Mouse (Mus musculus) limb, embryonic 12.5 days (tissue): Measurements from ENCODE around the gene Chmp6. TPM values are rescaled to one million over a fixed set of nuclear protein-coding genes. Genes with fewer than 3 reads are reported as not detected.

Experiments
- ATAC-seq: fragments of 200-750 bp; cut with Nextera tagmentation; 2 replicates; pipeline ENCODE4 v1.8.0; 2017; ENCODE audit warnings: low read depth, moderate TSS enrichment; ENCODE audit not compliant: insufficient number of reproducible peaks, insufficient read depth, low FRiP score, low TSS enrichment
- H3K27ac ChIP-seq: fragments of 300-500 bp; sonication (generic); 2 replicates; pipeline ENCODE4 v1.5.1; 2016; ENCODE audit warnings: mild to moderate bottlenecking, moderate library complexity
- H3K27me3 ChIP-seq: fragments of 300-500 bp; sonication (generic); 2 replicates; pipeline ENCODE4 v1.6.1; 2016; ENCODE audit warnings: mild to moderate bottlenecking, moderate library complexity
- H3K36me3 ChIP-seq: fragments of 300-500 bp; sonication (generic); 2 replicates; pipeline ENCODE4 v1.6.1; 2016; ENCODE audit warnings: mild to moderate bottlenecking, moderate library complexity
- H3K4me1 ChIP-seq: fragments of 300-500 bp; sonication (generic); replicated peaks from 2 replicates; pipeline ENCODE4 v1.6.1; 2016
- H3K4me2 ChIP-seq: fragments of 300-500 bp; sonication (generic); 2 replicates; pipeline ENCODE4 v1.6.1; 2016; ENCODE audit warnings: mild to moderate bottlenecking, moderate library complexity
- H3K4me3 ChIP-seq: fragments of 300-500 bp; sonication (generic); replicated peaks from 2 replicates; pipeline ENCODE4 v1.5.1; 2016; ENCODE audit warnings: mild to moderate bottlenecking
- H3K9ac ChIP-seq: fragments of 300-500 bp; sonication (generic); replicated peaks from 2 replicates; pipeline ENCODE4 v1.6.1; 2016; ENCODE audit warnings: mild to moderate bottlenecking, moderate library complexity
- H3K9me3 ChIP-seq: fragments of 300-500 bp; sonication (generic); 2 replicates; pipeline ENCODE4 v1.6.1; 2016; ENCODE audit warnings: mild to moderate bottlenecking, moderate library complexity
- WGBS: fragments of 180-500 bp; shearing (Covaris S2); methylation state at CpG from one replicate; pipeline ENCODE4 v1.1.7; 2016; 5-methylcytosine and 5-hydroxymethylcytosine counted together
- polyA plus RNA-seq: library from polyadenylated mRNA; unstranded; fragments of >200 nt; fragmentation: Nextera tagmentation; extraction: Ambion mirVana; gene quantifications from 2 replicates; pipeline ENCODE4 v1.2.1, GENCODE M21; 2016

The Chmp6 gene
- polyA plus RNA-seq, 1 experiment from 2014 or later = 115 TPM

GRCm38 (mm10) chr11:119959714-119960113, 46.5 kb downstream of the Chmp6 start:
- no peak overlapping the region for H3K9ac ChIP-seq
- 74% methylated on average over 4 of the region's 4 CpGs for WGBS
- no peak overlapping the region for H3K4me3 ChIP-seq
- H3K4me1 ChIP-seq = peaks cover 19% of the 10 kb centered on the region
- no peaks in the 10 kb centered on the region for H3K9me3 ChIP-seq
- ATAC-seq = no peak
- peaks cover 25% of the 10 kb centered on the region for H3K36me3 ChIP-seq
- H3K4me2 ChIP-seq = no peak overlapping the region
- no peaks in the 10 kb centered on the region for H3K27me3 ChIP-seq
- no peak overlapping the region for H3K27ac ChIP-seq

- ATAC-seq = no peak
- H3K9me3 ChIP-seq = no peaks in the 10 kb centered on the region
- 90% methylated on average over 6 of the region's 6 CpGs for WGBS
These were observed 47.4 kb downstream of the Chmp6 start for GRCm38 (mm10) chr11:119960671-119961070.

GRCm38 (mm10) chr11:119961511-119961910, 48.3 kb downstream of the Chmp6 start:
- H3K27me3 ChIP-seq = no peaks in the 10 kb centered on the region
- WGBS = 82% methylated on average over 3 of the region's 3 CpGs
- ATAC-seq = no peak

More at GRCm38 (mm10) chr11:119960671-119961070, 47.4 kb downstream of the Chmp6 start:
- Histone ChIP-seq H3K4me1 (peaks cover 17% of the 10 kb centered on the region), H3K9ac (no peak overlapping the region), H3K4me2 (no peak overlapping the region), H3K27me3 (no peaks in the 10 kb centered on the region), H3K27ac (no peak overlapping the region), H3K4me3 (no peak overlapping the region), H3K36me3 (peaks cover 32% of the 10 kb centered on the region)

DNA sequence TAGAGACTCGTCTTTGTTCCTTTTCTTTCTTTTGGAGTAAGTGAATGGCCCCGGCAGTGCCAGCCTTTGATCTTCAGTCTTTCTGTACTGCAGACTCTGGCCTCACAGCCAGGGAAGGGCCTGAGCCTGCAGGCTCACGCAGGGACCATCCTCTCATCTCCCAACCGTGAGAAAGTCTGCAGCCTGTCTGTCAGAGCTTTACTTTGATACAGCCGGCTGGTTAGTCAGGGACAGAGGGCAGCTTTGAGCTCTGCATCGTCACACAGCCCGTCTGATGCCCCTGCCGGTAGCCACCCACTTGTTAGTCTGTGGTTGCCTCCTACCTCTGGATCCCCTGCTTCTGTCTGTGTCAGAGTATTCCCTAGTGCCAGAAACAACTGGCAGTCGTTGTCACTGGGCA, 51.8 kb downstream of the Chmp6 start:
- no peak overlapping the region for H3K4me2 ChIP-seq
- no peaks in the 10 kb centered on the region for H3K9me3 ChIP-seq
- no peak overlapping the region for H3K9ac ChIP-seq
- no peak overlapping the region for H3K27ac ChIP-seq
- peaks cover 27% of the 10 kb centered on the region for H3K36me3 ChIP-seq
- 0 out of 2 replicates have a peak, but pooled peaks cover 7% of the 10 kb centered on the region for H3K4me1 ChIP-seq
- no peaks in the 10 kb centered on the region for H3K27me3 ChIP-seq
- no peak for ATAC-seq
- H3K4me3 ChIP-seq = no peak overlapping the region
- WGBS = 19% methylated on average over 9 of the region's 9 CpGs

More at GRCm38 (mm10) chr11:119961511-119961910, 48.3 kb downstream of the Chmp6 start:
- no peaks in the 10 kb centered on the region for H3K9me3 ChIP-seq
- no peak overlapping the region for H3K4me3 ChIP-seq
- H3K36me3 ChIP-seq = peaks cover 38% of the 10 kb centered on the region
- H3K9ac ChIP-seq = no peak overlapping the region
- H3K4me1 ChIP-seq = peaks cover 10% of the 10 kb centered on the region
- no peak overlapping the region for H3K27ac ChIP-seq
- no peak overlapping the region for H3K4me2 ChIP-seq

DNA sequence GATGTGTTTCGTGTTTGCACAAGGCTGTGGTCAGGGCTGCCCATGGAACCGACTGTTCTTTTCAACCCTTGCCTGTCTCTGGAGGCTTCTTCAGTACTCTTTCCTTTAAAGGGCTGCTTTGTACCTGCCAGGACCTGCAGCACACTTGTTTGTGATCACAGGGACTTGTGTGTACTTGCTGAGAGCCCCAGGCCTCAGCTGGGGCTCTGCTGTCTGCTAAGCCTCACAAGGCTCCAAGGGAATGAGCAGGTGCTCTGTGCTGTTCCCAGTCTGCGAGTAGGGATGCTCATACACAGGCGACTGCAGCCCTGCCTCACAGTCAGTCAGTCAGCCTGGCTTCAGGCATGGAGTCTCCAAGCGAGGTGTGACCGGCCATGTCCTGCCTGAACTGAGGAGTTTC, 53.1 kb downstream of the Chmp6 start:
- Histone ChIP-seq H3K27me3 (no peaks in the 10 kb centered on the region), H3K36me3 (peaks cover 18% of the 10 kb centered on the region), H3K4me2 (no peak overlapping the region), H3K9me3 (no peaks in the 10 kb centered on the region), H3K9ac (no peak overlapping the region), H3K4me3 (no peak overlapping the region), H3K4me1 (0 out of 2 replicates have a peak, but pooled peaks cover 7% of the 10 kb centered on the region), H3K27ac (no peak overlapping the region)
- 76% methylated on average over 6 of the region's 6 CpGs for WGBS
- no peak for ATAC-seq

DNA sequence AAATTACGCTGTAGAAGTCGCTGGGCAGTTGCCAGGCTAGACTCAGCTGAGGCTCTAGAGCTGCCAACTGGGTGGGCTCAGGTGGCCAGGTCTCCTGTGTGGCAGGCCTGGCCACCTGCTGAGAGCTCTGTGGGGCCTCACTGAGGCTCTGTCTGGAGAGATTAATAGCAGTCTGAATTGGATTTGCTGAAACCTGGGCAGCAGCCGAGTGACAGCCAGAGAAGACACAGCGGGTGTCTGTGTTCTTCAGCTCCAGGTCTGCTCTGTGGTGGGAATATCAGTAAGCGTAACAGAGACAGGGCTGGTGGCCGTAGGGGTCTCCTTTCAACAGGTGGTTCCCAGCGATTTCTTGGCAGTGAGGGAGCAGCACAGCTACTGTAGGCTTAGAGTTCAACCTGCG, 54.2 kb downstream of the Chmp6 start:
- 68% methylated on average over 8 of the region's 8 CpGs for WGBS
- H3K9ac ChIP-seq = no peak overlapping the region
- no peaks in the 10 kb centered on the region for H3K9me3 ChIP-seq
- ATAC-seq = no peak
- no peak overlapping the region for H3K4me2 ChIP-seq
- H3K27ac ChIP-seq = no peak overlapping the region
- H3K4me3 ChIP-seq = no peak overlapping the region
- H3K27me3 ChIP-seq = no peaks in the 10 kb centered on the region
- H3K4me1 ChIP-seq = 0 out of 2 replicates have a peak, but pooled peaks cover 7% of the 10 kb centered on the region
- H3K36me3 ChIP-seq = peaks cover 18% of the 10 kb centered on the region

DNA sequence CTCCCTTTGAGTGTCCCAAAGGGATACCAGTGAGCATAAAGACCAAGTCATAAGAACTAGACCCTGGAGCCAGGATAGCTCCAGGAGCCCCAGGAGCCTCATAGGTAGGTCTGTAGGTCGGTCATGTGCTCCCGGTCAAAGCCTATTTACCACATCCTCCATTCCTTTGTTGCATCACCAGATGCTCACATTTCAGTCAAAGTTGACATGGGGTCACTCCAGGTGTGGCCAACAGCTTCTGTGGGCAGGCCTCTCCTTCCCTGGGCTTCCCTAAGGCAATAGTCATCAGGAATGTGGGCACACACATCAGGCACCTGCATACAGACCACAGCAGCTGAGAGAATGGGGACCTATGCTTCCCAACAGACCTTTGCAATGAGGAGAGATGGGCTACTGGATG, 54.7 kb downstream of the Chmp6 start:
- ATAC-seq = no peak

More for the DNA sequence above, 54.7 kb downstream of the Chmp6 start:
- peaks cover 18% of the 10 kb centered on the region for H3K36me3 ChIP-seq
- WGBS = 82% methylated on average over 2 of the region's 2 CpGs
- no peaks in the 10 kb centered on the region for H3K27me3 ChIP-seq
- H3K4me3 ChIP-seq = no peak overlapping the region
- H3K9ac ChIP-seq = no peak overlapping the region
- H3K9me3 ChIP-seq = no peaks in the 10 kb centered on the region
- no peak overlapping the region for H3K4me2 ChIP-seq
- H3K4me1 ChIP-seq = 0 out of 2 replicates have a peak, but pooled peaks cover 7% of the 10 kb centered on the region
- no peak overlapping the region for H3K27ac ChIP-seq

Other genes starting within 250 kb of the Chmp6 start
- gene Baiap2, start 29.3 kb downstream of the Chmp6 start, polyA plus RNA-seq = 17.0 and 17.5 TPM in 2 replicates
- 5.4 and 6.9 TPM in 2 replicates for gene Aatk, start 133.7 kb downstream of the Chmp6 start, polyA plus RNA-seq
- gene Cep131, start 173.4 kb downstream of the Chmp6 start, polyA plus RNA-seq = 49.2 and 53.2 TPM in 2 replicates
- gene Tepsin, start 185.3 kb downstream of the Chmp6 start, polyA plus RNA-seq = 17.0 and 18.3 TPM in 2 replicates
- 67.5 and 71.9 TPM in 2 replicates for gene Ndufaf8, start 185.5 kb downstream of the Chmp6 start, polyA plus RNA-seq
- gene Slc38a10, start 237.9 kb downstream of the Chmp6 start, polyA plus RNA-seq = 84.7 and 86.8 TPM in 2 replicates